28 mouse cellular contexts compared by ENCODE assay signal in the genomic region with DNA sequence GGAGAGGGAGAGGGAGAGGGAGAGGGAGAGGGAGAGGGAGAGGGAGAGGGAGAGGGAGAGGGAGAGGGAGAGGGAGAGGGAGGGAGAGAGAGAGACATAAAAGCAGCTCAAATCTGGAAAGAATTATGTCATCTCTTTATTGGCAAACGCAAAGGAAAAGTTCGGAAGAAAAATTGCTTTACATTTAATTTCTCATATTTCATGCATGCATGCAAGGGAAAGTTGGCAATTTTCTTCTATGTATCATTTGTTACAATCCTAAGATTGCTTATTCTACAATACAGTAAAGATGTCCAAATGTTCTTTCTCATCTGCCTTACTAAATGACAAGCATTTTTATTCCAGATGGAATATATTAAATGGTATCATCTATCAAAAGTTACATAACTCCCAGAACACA. TPM values are rescaled to one million over a fixed set of nuclear protein-coding genes. Genes with fewer than 3 reads are reported as not detected.
DNase-seq lines count a peak whose midpoint lies in the region; ATAC-seq and TF ChIP-seq lines count a peak whose summit lies in the region.
"Had no signal": no experiment of that assay in that cellular context is flagged by ENCODE, and none has a peak within 500 bp of the region (broad histone marks: within the 10 kb centered on the region; RNA-seq: fewer than 3 reads in every experiment).

No protein-coding gene starts in this region.

- no peaks in the 10 kb centered on the region for H3K9me3 ChIP-seq in embryonic facial prominence, embryonic 13.5 days
- H3K9me3 ChIP-seq in embryonic facial prominence, embryonic 10.5 days = no peaks in the 10 kb centered on the region
- no peaks in the 10 kb centered on the region for H3K9me3 ChIP-seq in limb, embryonic 14.5 days (ENCODE audit: control insufficient read depth, low read length)
- no peaks in the 10 kb centered on the region for H3K9me3 ChIP-seq in limb, embryonic 10.5 days (replicated peaks)
- H3K9me3 ChIP-seq in intestine, embryonic 15.5 days = no peaks in the 10 kb centered on the region
- H3K9me3 ChIP-seq: heart, embryonic 15.5 days; kidney, embryonic 15.5 days; limb, embryonic 13.5 days; liver, embryonic 13.5 days had no signal

- no peak overlapping the region for H3K4me3 ChIP-seq in embryonic facial prominence, embryonic 13.5 days
- H3K4me3 ChIP-seq in embryonic facial prominence, embryonic 10.5 days = no peak overlapping the region
- H3K4me3 ChIP-seq in limb, embryonic 14.5 days (replicated peaks; ENCODE audit: low read length) = no peak overlapping the region
- H3K4me3 ChIP-seq in limb, embryonic 10.5 days = no peak overlapping the region
- H3K4me3 ChIP-seq in intestine, embryonic 15.5 days (replicated peaks) = no peak overlapping the region
- H3K4me3 ChIP-seq: heart, embryonic 15.5 days; kidney, embryonic 15.5 days; limb, embryonic 13.5 days; liver, embryonic 13.5 days had no signal

- no peak for TF ChIP-seq POLR2A in limb, embryonic 14.5 days (IDR thresholded peaks at IDR 0.05; ENCODE audit: borderline replicate concordance, extremely low read depth, insufficient read depth, insufficient read length)

- no peaks in the 10 kb centered on the region for H3K36me3 ChIP-seq in embryonic facial prominence, embryonic 13.5 days
- H3K36me3 ChIP-seq in embryonic facial prominence, embryonic 10.5 days (replicated peaks) = no peaks in the 10 kb centered on the region
- no peaks in the 10 kb centered on the region for H3K36me3 ChIP-seq in limb, embryonic 14.5 days (ENCODE audit: control insufficient read depth, insufficient read depth, low read length)
- H3K36me3 ChIP-seq in limb, embryonic 10.5 days = no peaks in the 10 kb centered on the region
- H3K36me3 ChIP-seq in intestine, embryonic 15.5 days = no peaks in the 10 kb centered on the region
- H3K36me3 ChIP-seq: heart, embryonic 15.5 days; kidney, embryonic 15.5 days; limb, embryonic 13.5 days; liver, embryonic 13.5 days had no signal

- peak overlapping the region; percentile 60 for H3K27ac ChIP-seq in embryonic facial prominence, embryonic 13.5 days
- no peak overlapping the region for H3K27ac ChIP-seq in embryonic facial prominence, embryonic 10.5 days (replicated peaks)
- peak overlapping the region; percentile 19; the same call in 1 of the 2 replicates for H3K27ac ChIP-seq in limb, embryonic 14.5 days (replicated peaks; ENCODE audit: low read depth, low read length)
- H3K27ac ChIP-seq in limb, embryonic 10.5 days = no peak overlapping the region
- no peak overlapping the region for H3K27ac ChIP-seq in intestine, embryonic 15.5 days
- H3K27ac ChIP-seq: heart, embryonic 15.5 days; hindbrain, embryonic 14.5 days; liver, embryonic 13.5 days had no signal

- no peak overlapping the region for H3K9ac ChIP-seq in embryonic facial prominence, embryonic 13.5 days
- no peak overlapping the region for H3K9ac ChIP-seq in limb, embryonic 14.5 days (ENCODE audit: low read depth, low read length, severe bottlenecking)
- no peak overlapping the region for H3K9ac ChIP-seq in intestine, embryonic 15.5 days
- H3K9ac ChIP-seq: forebrain, postnatal 0 days; heart, embryonic 15.5 days; hindbrain, embryonic 14.5 days; kidney, embryonic 15.5 days; limb, embryonic 13.5 days; liver, embryonic 13.5 days had no signal

- no peak for DNase-seq in embryonic facial prominence, embryonic 10.5 days (ENCODE audit: low spot score)
- peak; percentile 73 for DNase-seq in limb, embryonic 14.5 days (ENCODE audit: low spot score)
- no peak for DNase-seq in limb, embryonic 10.5 days (ENCODE audit: low spot score)
- peak; percentile 15 for DNase-seq in Muller cell, postnatal 12 days (ENCODE audit: inconsistent ontology term)
- DNase-seq in adrenal gland, postnatal 14 days = no peak
- no peak for DNase-seq in retina, postnatal 1 day
- DNase-seq: cerebellum, adult 11-12 months; cerebellum, postnatal 14 days; heart, postnatal 4 days; liver, embryonic 13.5 days; lung, postnatal 10 days; thymus, postnatal 14 days had no signal

- H3K4me2 ChIP-seq in embryonic facial prominence, embryonic 13.5 days = no peak overlapping the region
- no peak overlapping the region for H3K4me2 ChIP-seq in limb, embryonic 14.5 days (replicated peaks; ENCODE audit: low read depth, low read length, severe bottlenecking)
- no peak overlapping the region for H3K4me2 ChIP-seq in intestine, embryonic 15.5 days (replicated peaks)
- H3K4me2 ChIP-seq: heart, embryonic 15.5 days; hindbrain, embryonic 14.5 days; kidney, embryonic 15.5 days; limb, embryonic 13.5 days; liver, embryonic 13.5 days; midbrain, embryonic 11.5 days had no signal

- H3K4me1 ChIP-seq in embryonic facial prominence, embryonic 13.5 days = peaks cover 9% of the 10 kb centered on the region; the same call in 1 of the 2 replicates
- H3K4me1 ChIP-seq in embryonic facial prominence, embryonic 10.5 days = peaks cover 19% of the 10 kb centered on the region
- H3K4me1 ChIP-seq in limb, embryonic 14.5 days (ENCODE audit: control insufficient read depth, insufficient read depth, low read length) = peaks cover 4% of the 10 kb centered on the region
- H3K4me1 ChIP-seq in limb, embryonic 10.5 days = no peaks in the 10 kb centered on the region
- H3K4me1 ChIP-seq in intestine, embryonic 15.5 days (replicated peaks) = no peaks in the 10 kb centered on the region
- H3K4me1 ChIP-seq: heart, embryonic 15.5 days; kidney, embryonic 15.5 days; liver, embryonic 13.5 days had no signal

- ATAC-seq in embryonic facial prominence, embryonic 13.5 days (ENCODE audit: insufficient number of reproducible peaks, insufficient read depth, low FRiP score, low TSS enrichment, low read depth) = no peak
- no peak for ATAC-seq in limb, embryonic 14.5 days (ENCODE audit: low FRiP score, low read depth)
- ATAC-seq in intestine, embryonic 15.5 days = 0 out of 2 replicates have a peak, but pooled peaks have one; percentile 43
- ATAC-seq: CD4-positive, CD25-positive, alpha-beta regulatory T cell, adult 4 months; forebrain, postnatal 0 days; inflammation-experienced regulatory T-cells, adult 6 months; Patski had no signal

- 22% methylated on average over 2 of the region's 2 CpGs for WGBS in embryonic facial prominence, embryonic 13.5 days
- WGBS in embryonic facial prominence, embryonic 10.5 days = 50% methylated on average over 2 of the region's 2 CpGs
- 21% methylated on average over 2 of the region's 2 CpGs for WGBS in limb, embryonic 14.5 days
- WGBS in limb, embryonic 10.5 days = 52% methylated on average over 2 of the region's 2 CpGs
- WGBS in intestine, embryonic 15.5 days = 38% methylated on average over 2 of the region's 2 CpGs

- no peaks in the 10 kb centered on the region for H3K27me3 ChIP-seq in embryonic facial prominence, embryonic 13.5 days
- H3K27me3 ChIP-seq in embryonic facial prominence, embryonic 10.5 days (replicated peaks; ENCODE audit: low read depth, poor library complexity, severe bottlenecking) = no peaks in the 10 kb centered on the region
- no peaks in the 10 kb centered on the region for H3K27me3 ChIP-seq in limb, embryonic 14.5 days (ENCODE audit: control insufficient read depth, insufficient read depth, low read length)
- no peaks in the 10 kb centered on the region for H3K27me3 ChIP-seq in limb, embryonic 10.5 days (ENCODE audit: low read depth, poor library complexity, severe bottlenecking)
- H3K27me3 ChIP-seq in intestine, embryonic 15.5 days (replicated peaks) = no peaks in the 10 kb centered on the region
- H3K27me3 ChIP-seq: heart, embryonic 15.5 days; kidney, embryonic 15.5 days; limb, embryonic 13.5 days; liver, embryonic 13.5 days had no signal

RNA-seq across cellular contexts. Expression of gene Kera, which starts 17.7 kb away (rescaled TPM):
- 12.7 and 17.0 TPM in 2 replicates for polyA plus RNA-seq in embryonic facial prominence, embryonic 13.5 days (2015; fragmentation: Nextera tagmentation; extraction: Ambion mirVana)
- polyA plus RNA-seq in embryonic facial prominence, embryonic 10.5 days (2016; fragmentation: Nextera tagmentation; extraction: Ambion mirVana) = 0.20 and 0.34 TPM in 2 replicates
- polyA plus RNA-seq in limb, embryonic 14.5 days (2012; rRNA removed) = 119 and 122 TPM in 2 replicates
- polyA plus RNA-seq in limb, embryonic 14.5 days (2014; fragmentation: Nextera tagmentation; extraction: Ambion mirVana) = 151 and 180 TPM in 2 replicates
- 3.0 TPM in 1 of 2 replicates, not detected in the other for polyA plus RNA-seq in limb, embryonic 10.5 days (2016; fragmentation: Nextera tagmentation; extraction: Ambion mirVana)
- 0.20 and 0.25 TPM in 2 replicates for polyA plus RNA-seq in intestine, embryonic 15.5 days (2015; fragmentation: Nextera tagmentation; extraction: Ambion mirVana)
- 0.15 TPM in 1 of 2 replicates, not detected in the other for total RNA-seq in adrenal gland, postnatal 14 days (2021)
- total RNA-seq: adrenal gland, adult 18-20 months; forebrain, postnatal 0 days; heart, adult 8-10 months; heart, postnatal 4 days; left cerebral cortex, postnatal 14 days; megakaryocyte progenitor cell, adult 5-6 weeks; neutrophil, adult 5-6 weeks had no signal
- polyA plus RNA-seq: CD4-positive, CD25-positive, alpha-beta regulatory T cell, adult 4 months; hindbrain, embryonic 14.5 days; inflammation-experienced regulatory T-cells, adult 6 months; Patski had no signal

RNA-seq across cellular contexts. Expression of gene Epyc, which starts 19.5 kb away (rescaled TPM):
- 2.6 and 3.1 TPM in 2 replicates for polyA plus RNA-seq in embryonic facial prominence, embryonic 13.5 days (2015; fragmentation: Nextera tagmentation; extraction: Ambion mirVana)
- 0.19 and 0.30 TPM in 2 replicates for polyA plus RNA-seq in embryonic facial prominence, embryonic 10.5 days (2016; fragmentation: Nextera tagmentation; extraction: Ambion mirVana)
- 78.1 and 79.8 TPM in 2 replicates for polyA plus RNA-seq in limb, embryonic 14.5 days (2012; rRNA removed)
- polyA plus RNA-seq in limb, embryonic 14.5 days (2014; fragmentation: Nextera tagmentation; extraction: Ambion mirVana) = 25.6 and 38.4 TPM in 2 replicates
- polyA plus RNA-seq in limb, embryonic 10.5 days (2016; fragmentation: Nextera tagmentation; extraction: Ambion mirVana) = 0.34 TPM in 1 of 2 replicates, not detected in the other
- 0.35 and 0.48 TPM in 2 replicates for polyA plus RNA-seq in intestine, embryonic 15.5 days (2015; fragmentation: Nextera tagmentation; extraction: Ambion mirVana)
- 0.19 and 0.49 TPM in 2 replicates for total RNA-seq in adrenal gland, postnatal 14 days (2021)
- total RNA-seq: megakaryocyte progenitor cell, adult 5-6 weeks; neutrophil, adult 5-6 weeks had no signal
- polyA plus RNA-seq: CD4-positive, CD25-positive, alpha-beta regulatory T cell, adult 4 months; inflammation-experienced regulatory T-cells, adult 6 months; liver, embryonic 13.5 days; Patski had no signal

RNA-seq across cellular contexts. Expression of gene Lum, which starts 59.5 kb away (rescaled TPM):
- 240 and 242 TPM in 2 replicates for polyA plus RNA-seq in embryonic facial prominence, embryonic 13.5 days (2015; fragmentation: Nextera tagmentation; extraction: Ambion mirVana)
- polyA plus RNA-seq in embryonic facial prominence, embryonic 10.5 days (2016; fragmentation: Nextera tagmentation; extraction: Ambion mirVana) = 18.8 and 33.3 TPM in 2 replicates
- polyA plus RNA-seq in limb, embryonic 14.5 days (2012; rRNA removed) = 402 and 410 TPM in 2 replicates
- 586 and 602 TPM in 2 replicates for polyA plus RNA-seq in limb, embryonic 14.5 days (2014; fragmentation: Nextera tagmentation; extraction: Ambion mirVana)
- polyA plus RNA-seq in limb, embryonic 10.5 days (2016; fragmentation: Nextera tagmentation; extraction: Ambion mirVana) = 7.9 and 23.5 TPM in 2 replicates
- 233 and 290 TPM in 2 replicates for polyA plus RNA-seq in intestine, embryonic 15.5 days (2015; fragmentation: Nextera tagmentation; extraction: Ambion mirVana)
- total RNA-seq in adrenal gland, postnatal 14 days (2021) = 23.8 and 24.7 TPM in 2 replicates
- total RNA-seq: megakaryocyte progenitor cell, adult 5-6 weeks; neutrophil, adult 5-6 weeks had no signal
- polyA plus RNA-seq: CD4-positive, CD25-positive, alpha-beta regulatory T cell, adult 4 months; inflammation-experienced regulatory T-cells, adult 6 months; Patski had no signal

Comparison
In these comparisons a context has a peak if more than half of its experiments do, and no peak if none do; other contexts are left out.
1. H3K27ac ChIP-seq: peak in embryonic facial prominence, embryonic 13.5 days (single experiment) and limb, embryonic 14.5 days (single experiment); none in embryonic facial prominence, embryonic 10.5 days (single experiment), limb, embryonic 10.5 days (single experiment) and intestine, embryonic 15.5 days (single experiment).
2. DNase-seq: peak in limb, embryonic 14.5 days (single experiment) and Muller cell, postnatal 12 days (single experiment); none in embryonic facial prominence, embryonic 10.5 days (single experiment), limb, embryonic 10.5 days (single experiment), adrenal gland, postnatal 14 days (single experiment) and retina, postnatal 1 day (single experiment).